Mouse (Mus musculus) testis, adult 2 months (tissue): ENCODE measurements at regions not wholly inside any gene's neighbourhood (a gene's known extent, or its start where the extent isn't known, plus 50 kb on each side); places are given as distances from the start of the nearest gene placed in this dataset.
A peak's percentile ranks its signal among the peaks of the same experiment; 100 is the strongest.

Experiments used
- H3K27ac ChIP-seq: fragments of 200-500 bp; 2 replicates; pipeline ENCODE4 v1.5.1; 2012; ENCODE audit warnings: low read depth, low read length; ENCODE audit not compliant: control insufficient read depth, insufficient read depth
- H3K27me3 ChIP-seq: fragments of 200-500 bp; 2 replicates; pipeline ENCODE4 v1.6.1; 2012; ENCODE audit warnings: mild to moderate bottlenecking, low read length, moderate library complexity; ENCODE audit not compliant: control insufficient read depth, insufficient read depth
- H3K36me3 ChIP-seq: fragments of 200-500 bp; 2 replicates; pipeline ENCODE4 v1.6.1; 2012; ENCODE audit warnings: mild to moderate bottlenecking, low read length; ENCODE audit not compliant: control insufficient read depth, insufficient read depth
- H3K4me1 ChIP-seq: fragments of 200-500 bp; 2 replicates; pipeline ENCODE4 v1.6.1; 2012; ENCODE audit warnings: low read length; ENCODE audit not compliant: control insufficient read depth, insufficient read depth
- H3K4me3 ChIP-seq: fragments of 200-500 bp; 2 replicates; pipeline ENCODE4 v1.5.1; 2012; ENCODE audit warnings: low read depth, mild to moderate bottlenecking, low read length, moderate library complexity, mixed read lengths; ENCODE audit not compliant: control insufficient read depth
- CTCF ChIP-seq: fragments of 200-500 bp; IDR thresholded peaks from 2 replicates; pipeline ENCODE4 v1.5.1; 2012; ENCODE audit warnings: low read depth, mild to moderate bottlenecking, inconsistent platforms, low read length, moderate library complexity; ENCODE audit not compliant: control insufficient read depth, insufficient read depth, insufficient replicate concordance
- POLR2A ChIP-seq: fragments of 200-500 bp; IDR thresholded peaks from 2 replicates; pipeline ENCODE4 v1.6.1; 2012; ENCODE audit warnings: low read depth, mild to moderate bottlenecking, inconsistent platforms, low read length, moderate library complexity; ENCODE audit not compliant: control insufficient read depth

- TF ChIP-seq CTCF (no peak), POLR2A (no peak)
- H3K4me3 ChIP-seq: no peak overlapping the region
Observed at GRCm38 (mm10) chr4:33586615-33587451, 276.7 kb downstream of the Rngtt start.

GRCm38 (mm10) chr4:33587666-33588065, 277.6 kb downstream of the Rngtt start:
- H3K36me3 ChIP-seq: no peaks in the 10 kb centered on the region
- no peak overlapping the region for H3K27ac ChIP-seq
- TF ChIP-seq POLR2A (no peak), CTCF (no peak)
- peaks cover 6% of the 10 kb centered on the region for H3K4me1 ChIP-seq
- no peak overlapping the region; the same call in 1 of the 2 replicates for H3K4me3 ChIP-seq
- H3K27me3 ChIP-seq: no peaks in the 10 kb centered on the region

More at GRCm38 (mm10) chr4:33586615-33587451, 276.7 kb downstream of the Rngtt start:
- Histone ChIP-seq H3K27me3 (no peaks in the 10 kb centered on the region), H3K36me3 (no peaks in the 10 kb centered on the region), H3K4me1 (peaks cover 6% of the 10 kb centered on the region), H3K27ac (no peak overlapping the region)

GRCm38 (mm10) chr4:33588127-33588526, 278.0 kb downstream of the Rngtt start:
- Histone ChIP-seq H3K4me3 (no peak overlapping the region; the same call in 1 of the 2 replicates), H3K27ac (no peak overlapping the region), H3K4me1 (peaks cover 6% of the 10 kb centered on the region), H3K36me3 (no peaks in the 10 kb centered on the region), H3K27me3 (no peaks in the 10 kb centered on the region)
- TF ChIP-seq POLR2A: no peak

- Histone ChIP-seq H3K27me3 (no peaks in the 10 kb centered on the region), H3K4me1 (peaks cover 6% of the 10 kb centered on the region), H3K4me3 (no peak overlapping the region), H3K27ac (no peak overlapping the region), H3K36me3 (no peaks in the 10 kb centered on the region)
- TF ChIP-seq POLR2A (no peak), CTCF (no peak)
Observed at GRCm38 (mm10) chr4:33589207-33589606, 279.1 kb downstream of the Rngtt start.

- Histone ChIP-seq H3K27ac (no peak overlapping the region), H3K4me3 (peak overlapping the region; percentile 69), H3K36me3 (no peaks in the 10 kb centered on the region), H3K4me1 (no peaks in the 10 kb centered on the region), H3K27me3 (no peaks in the 10 kb centered on the region)
- TF ChIP-seq POLR2A: no peak
- TF ChIP-seq CTCF: no peak
Observed at GRCm38 (mm10) chr4:33594997-33595657, 285.0 kb downstream of the Rngtt start.

DNA sequence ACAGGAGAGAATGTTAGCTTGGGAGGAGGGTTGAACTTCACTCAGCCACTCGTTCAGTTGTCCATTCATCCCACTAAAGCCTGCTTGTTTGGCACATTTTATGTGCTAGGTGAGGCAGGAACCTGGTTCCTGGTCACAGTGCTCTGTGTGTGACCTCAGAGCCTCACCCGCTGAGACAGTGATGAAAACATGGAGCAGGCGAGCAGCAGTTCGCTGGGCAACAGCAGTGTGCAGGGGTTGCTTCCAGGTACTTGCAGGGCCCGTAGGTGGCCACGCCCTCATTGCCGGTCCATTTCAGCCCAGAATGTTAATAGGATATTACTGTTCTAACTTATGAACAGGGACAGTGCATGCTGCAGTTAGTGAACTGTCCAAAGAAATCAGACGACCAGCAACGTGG, 285.7 kb downstream of the Rngtt start:
- no peak overlapping the region for H3K27ac ChIP-seq
- no peaks in the 10 kb centered on the region for H3K36me3 ChIP-seq
- no peaks in the 10 kb centered on the region for H3K27me3 ChIP-seq
- H3K4me3 ChIP-seq: peak overlapping the region; percentile 69
- TF ChIP-seq CTCF: no peak
- TF ChIP-seq POLR2A: no peak
- no peaks in the 10 kb centered on the region for H3K4me1 ChIP-seq

- Histone ChIP-seq H3K36me3 (no peaks in the 10 kb centered on the region), H3K4me3 (no peak overlapping the region), H3K4me1 (no peaks in the 10 kb centered on the region), H3K27me3 (no peaks in the 10 kb centered on the region), H3K27ac (no peak overlapping the region)
- TF ChIP-seq CTCF (no peak), POLR2A (no peak)
Observed at GRCm38 (mm10) chr4:33599966-33600365, 289.9 kb downstream of the Rngtt start.
